Mouse (Mus musculus): ENCODE data around the gene Rhoa. TPM values are rescaled to one million over a fixed set of nuclear protein-coding genes. Genes with fewer than 3 reads are reported as not detected.
"Not testable (repeated sequence)": the region's sequence is repeated elsewhere in the genome, so short reads cannot be mapped to it uniquely, and the experiment has no call there.

Gene Rhoa
- total RNA-seq, 2 experiments from 2014 or later = 159 to 170 TPM

DNA sequence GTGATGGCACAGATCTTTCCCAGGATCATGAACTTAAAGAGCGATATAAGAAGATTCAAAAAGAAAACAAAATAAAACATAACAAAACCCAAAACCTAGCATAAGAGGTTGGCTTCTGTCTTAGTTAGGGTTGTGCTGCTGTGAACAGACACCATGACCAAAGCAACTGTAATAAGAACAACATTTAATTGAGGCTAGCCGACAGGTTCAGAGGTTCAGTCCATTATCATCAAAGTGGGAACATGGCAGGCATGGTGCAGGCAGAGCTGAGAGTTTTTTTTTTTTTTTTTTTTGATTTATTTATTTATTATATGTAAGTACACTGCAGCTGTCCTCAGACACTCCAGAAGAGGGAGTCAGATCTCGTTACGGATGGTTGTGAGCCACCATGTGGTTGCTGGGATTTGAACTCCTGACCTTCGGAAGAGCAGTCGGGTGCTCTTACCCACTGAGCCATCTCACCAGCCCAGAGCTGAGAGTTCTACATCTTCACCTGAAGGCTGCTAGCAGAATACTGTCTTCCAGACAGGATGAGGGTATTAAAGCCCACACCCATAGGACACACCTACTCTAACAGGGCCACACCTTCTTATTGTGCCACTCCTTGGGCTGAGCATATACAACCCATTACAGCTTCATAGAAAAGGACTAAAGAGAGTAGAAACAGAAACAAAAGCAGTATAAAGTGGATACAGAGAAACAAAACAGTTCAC, 18.2 kb upstream of the Rhoa start:
- not testable (repeated sequence) for DNase-seq (ENCODE audit: low spot score in 2 of 2)

DNA sequence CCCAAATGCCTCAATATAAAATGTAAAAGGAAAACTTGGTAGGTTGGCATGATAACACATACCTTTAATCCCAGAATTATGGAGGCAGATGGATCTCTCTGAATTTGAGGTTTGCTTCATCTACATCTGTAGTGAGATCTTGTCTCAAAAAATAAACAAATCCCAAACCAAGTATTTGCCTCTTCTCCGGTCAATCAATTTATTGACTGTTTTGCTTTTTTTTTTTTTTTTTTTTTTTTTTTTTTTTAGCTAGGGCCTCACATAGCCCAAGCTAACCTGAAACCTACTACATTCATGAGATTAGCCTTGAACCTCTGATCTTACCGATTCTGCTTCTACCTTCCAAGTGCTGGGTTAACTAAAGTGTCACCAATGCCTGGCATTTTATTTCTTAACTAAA, 16.6 kb upstream of the Rhoa start:
- DNase-seq (ENCODE audit: low spot score in 2 of 2) = no peak

DNA sequence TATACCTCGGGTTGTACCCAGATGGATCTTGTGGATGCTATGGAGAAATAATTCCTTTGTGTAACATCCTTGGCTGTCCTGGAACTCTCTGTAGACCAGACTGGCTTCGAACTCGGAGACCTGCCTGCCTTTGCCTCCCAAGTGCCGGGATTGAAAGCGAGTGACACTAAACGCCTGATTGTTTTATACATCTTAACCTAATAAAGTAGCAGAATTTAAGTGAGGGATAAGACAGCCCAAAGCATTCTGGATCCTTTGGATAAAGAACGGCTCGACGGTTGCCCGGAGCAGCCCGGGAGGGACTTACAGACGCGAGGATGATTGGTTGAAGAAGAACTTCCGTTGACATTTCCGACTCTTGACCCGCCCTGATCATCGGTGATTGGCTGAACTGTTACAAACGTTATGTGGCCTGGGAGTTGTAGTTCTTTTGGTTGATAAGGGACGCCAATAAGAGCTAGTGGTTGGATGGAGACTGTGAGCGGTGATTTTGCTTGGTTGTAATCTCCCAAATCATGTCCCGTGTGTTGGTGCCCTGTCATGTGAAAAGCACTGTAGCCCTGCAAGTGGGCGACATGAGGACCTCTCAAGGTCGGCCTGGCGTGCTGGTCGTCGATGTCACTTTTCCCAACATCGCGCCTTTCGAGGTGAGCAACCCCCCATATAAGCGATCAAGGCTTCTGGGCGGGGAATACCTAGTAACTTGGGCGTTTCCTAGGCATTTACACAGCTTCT, 15.7 kb upstream of the Rhoa start, which contains the start of gene Nicn1:
Gene Nicn1 (plus strand): TSS at position 414 of the 735 bp plus-strand sequence.
- DNase-seq (ENCODE audit: low spot score in 2 of 2) = peak; percentile 88 to 93

DNA sequence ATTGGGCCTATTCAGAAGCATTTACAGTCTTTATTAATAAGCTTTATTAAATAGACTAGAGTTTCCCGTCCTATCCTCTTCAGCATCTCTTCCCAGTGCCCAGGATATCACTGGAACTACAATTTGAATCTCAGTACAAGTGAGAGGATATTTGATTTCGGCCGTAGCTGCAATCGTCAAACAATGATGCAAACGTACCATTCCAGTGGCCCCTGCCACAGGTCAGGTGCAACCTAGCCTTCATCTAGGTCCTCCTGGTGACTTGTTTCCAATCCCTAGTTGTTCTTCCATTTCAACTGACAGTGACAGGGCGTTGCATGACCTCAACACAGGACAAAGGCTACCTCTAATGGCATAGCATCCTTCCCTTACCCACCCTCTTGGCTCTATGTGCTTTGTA, 15.2 kb upstream of the Rhoa start:
- no peak for DNase-seq (ENCODE audit: low spot score in 2 of 2)

DNA sequence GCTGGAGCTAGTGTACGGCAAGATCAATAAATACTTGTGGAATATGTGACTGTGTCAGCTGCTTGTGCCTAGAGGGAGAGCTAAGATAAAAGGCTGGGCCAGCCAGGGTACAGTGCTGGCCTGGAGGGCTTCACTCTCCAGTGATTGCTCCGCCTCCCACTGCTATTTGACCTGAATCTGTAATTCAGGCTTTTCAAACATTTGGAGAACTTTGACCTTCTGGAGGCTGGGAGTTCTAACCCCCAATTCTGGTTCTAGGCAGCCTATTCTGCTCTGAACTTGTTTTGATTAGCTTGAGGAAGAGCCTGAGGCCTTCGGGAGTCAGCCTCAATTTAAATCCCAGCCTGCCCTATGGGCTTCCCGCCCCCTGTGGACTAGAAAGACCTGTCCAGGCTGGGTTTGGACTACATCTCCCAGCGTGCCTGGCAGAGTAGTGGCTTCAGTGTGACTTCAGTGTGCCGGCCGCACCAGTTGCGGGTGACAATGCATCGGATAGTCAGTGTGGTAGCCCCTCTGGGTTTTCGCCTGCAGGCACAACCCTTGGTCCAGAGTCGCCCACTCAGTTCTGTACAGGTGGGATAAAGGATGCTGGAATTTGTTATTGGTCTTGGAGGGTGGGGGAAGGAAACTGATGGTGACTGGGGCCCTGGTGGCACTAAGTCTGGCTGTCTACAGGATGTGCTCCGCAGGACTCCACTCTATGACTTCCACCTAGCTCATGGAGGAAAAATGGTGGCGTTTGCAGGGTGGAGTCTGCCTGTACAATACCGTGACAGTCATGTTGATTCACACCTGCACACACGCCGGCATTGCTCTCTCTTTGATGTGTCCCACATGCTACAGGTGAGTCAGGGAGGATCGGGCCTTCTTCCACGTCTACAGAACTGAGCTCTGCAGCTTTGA, 9.2 kb upstream of the Rhoa start, which contains the start of gene Amt:
Gene Amt (plus strand): TSS at position 401 of the 903 bp plus-strand sequence.
- DNase-seq (ENCODE audit: low spot score in 2 of 2) = no peak

DNA sequence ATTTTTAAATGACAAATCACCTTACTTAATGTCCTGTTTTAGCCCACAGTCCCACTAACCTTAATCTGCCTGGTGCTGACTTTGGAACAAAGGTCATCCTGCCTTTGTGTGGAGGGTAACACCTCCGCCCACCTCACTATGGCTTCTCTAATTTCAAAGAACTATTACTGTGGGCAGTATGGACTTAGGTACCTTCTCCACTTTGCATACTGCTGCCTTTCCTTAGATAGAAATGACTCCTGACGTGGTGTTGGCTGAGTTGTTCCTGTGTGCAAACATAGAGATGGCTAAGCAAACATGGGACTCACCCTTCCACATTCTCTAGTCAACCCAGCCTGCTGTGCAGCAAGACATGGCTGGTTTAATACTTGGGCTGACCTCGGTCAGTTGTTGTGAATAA, 4.1 kb upstream of the Rhoa start:
- DNase-seq (ENCODE audit: low spot score in 2 of 2) = no peak

DNA sequence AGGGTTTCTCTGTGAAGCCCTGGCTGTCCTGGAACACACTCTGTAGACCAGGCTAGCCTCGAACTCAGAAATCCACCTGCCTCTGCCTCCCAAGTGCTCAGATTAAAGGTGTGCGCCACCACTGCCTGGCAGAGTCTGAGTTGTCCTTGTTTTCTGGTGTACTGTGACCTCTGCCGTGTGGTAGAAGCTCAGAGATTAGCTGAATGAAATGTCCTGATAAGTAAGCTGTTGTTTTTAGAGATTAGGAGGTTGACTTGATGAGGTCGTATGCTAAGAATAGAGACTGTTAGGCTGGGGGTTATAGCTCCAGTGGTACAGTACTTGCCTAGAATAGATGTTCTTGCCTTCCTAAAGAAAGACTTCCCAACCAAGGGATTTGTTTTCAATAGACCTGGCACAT, 1.2 kb upstream of the Rhoa start:
- no peak for DNase-seq (ENCODE audit: low spot score in 2 of 2)

DNA sequence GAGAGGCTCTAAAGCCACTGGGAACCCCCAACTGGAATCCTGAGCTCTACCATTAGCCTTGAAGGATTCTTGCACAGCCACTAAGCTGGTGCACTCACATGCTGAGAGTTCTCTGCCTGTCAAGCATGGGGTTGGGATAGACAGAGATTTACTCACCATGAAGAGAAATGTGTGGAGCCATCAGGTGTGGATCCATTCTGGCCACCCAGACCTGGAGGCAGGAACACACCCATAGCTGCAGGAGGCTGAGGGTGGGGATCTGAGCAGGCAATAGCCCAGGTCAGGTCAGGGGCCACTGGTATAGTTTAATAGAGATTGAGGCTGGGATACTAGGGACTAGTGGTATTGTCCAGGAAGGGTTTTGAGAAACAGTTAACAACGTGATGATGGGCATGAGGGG, 759 bp upstream of the Rhoa start:
- DNase-seq (ENCODE audit: low spot score in 2 of 2) = no peak

DNA sequence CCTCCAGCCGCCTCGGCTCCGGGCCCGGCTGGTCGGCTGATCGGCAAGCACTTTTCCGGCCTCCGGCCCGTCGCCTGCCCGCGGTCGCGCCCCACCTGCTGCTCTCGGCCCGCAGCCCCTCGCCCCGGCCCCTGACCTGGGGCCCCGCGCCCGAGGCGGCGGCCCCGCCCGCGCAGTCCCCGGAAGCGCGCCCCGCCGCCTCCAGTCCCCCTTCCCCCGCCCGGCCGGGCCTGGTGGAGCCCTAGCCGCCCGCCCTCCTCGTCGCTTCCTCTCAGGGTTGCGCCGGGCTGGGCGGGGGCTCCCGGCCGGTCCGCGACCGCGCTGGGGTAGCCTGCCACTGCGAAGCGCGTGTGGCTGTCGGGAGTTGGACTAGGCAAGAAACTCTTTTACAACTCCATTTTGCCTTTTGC, 647 bp downstream of the Rhoa start:
- DNase-seq (ENCODE audit: low spot score in 2 of 2) = peak; percentile 52 to 62

DNA sequence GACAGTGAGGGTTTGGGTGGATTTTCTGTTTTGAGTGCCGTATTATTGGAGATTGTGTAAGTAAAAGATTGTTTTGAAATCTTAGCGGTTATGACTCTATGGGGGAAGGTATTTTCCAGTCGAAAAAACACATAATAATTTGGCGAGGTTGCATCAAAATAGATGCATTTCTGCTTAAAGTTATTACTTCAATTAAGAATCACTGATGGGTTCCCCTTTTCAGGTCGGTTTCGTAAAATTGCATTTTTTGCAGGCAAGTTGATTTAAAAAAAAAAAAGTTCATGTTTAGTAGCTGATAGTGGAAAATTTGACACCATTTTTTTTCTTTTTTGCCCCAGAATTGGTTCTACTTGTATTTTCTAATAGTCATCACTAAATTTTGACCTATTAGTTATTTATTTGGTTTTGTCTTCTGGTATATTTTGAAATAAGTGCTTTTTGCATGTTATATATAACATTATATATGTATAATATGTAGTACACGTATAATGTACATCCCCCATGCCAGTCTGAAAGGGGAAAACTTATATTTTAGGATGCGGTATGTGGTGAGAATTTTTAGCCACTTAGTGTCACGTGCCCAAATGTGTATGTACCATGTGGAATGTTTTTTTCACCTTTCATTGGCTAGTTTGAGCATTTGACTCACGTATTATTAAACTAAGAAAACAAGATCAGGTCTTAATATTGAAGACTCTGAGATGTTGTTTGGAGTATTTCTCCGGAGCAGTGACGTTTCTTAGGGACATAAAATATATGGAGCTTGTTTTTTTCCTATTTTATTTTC, 1.3 kb downstream of the Rhoa start:
- no peak for DNase-seq (ENCODE audit: low spot score in 2 of 2)

DNA sequence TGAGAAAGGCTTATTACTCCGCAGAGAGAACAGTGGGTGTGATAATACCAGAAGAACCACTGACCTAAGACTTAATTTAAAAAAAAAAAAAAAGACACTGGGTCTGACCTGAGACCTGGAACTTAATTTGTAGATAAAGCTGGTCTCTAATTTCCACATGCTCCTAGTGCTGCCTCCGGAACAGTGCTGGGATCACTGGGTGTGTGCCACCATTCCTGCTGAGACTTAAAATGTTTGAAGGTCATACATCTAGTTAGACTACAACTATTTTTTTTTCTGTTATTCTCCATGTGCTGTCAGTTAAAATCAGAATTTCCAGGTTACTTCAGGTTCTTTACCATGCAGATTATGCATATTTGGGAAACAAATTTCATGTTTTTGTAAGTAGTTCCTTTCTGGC, 2.2 kb downstream of the Rhoa start:
- no peak for DNase-seq (ENCODE audit: low spot score in 2 of 2)

DNA sequence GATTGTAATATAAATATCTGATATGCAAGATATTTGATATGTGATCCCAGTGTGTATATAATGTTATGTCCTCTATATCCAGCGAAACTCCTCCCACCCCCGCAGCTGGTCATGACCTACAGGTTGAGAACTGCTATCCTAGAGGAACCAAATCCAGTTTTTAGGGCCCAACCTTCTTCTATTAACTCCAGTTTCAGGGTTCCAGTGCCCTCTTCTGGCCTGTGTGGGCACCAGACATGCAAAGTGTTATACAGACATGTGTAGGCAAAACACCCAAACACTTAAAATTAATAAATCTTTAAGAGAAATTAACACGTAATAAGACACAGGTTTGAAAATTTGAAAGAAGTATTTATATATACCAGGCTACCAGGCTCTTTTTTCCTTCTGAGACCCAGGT, 11.6 kb downstream of the Rhoa start:
- no peak for DNase-seq (ENCODE audit: low spot score in 2 of 2)

DNA sequence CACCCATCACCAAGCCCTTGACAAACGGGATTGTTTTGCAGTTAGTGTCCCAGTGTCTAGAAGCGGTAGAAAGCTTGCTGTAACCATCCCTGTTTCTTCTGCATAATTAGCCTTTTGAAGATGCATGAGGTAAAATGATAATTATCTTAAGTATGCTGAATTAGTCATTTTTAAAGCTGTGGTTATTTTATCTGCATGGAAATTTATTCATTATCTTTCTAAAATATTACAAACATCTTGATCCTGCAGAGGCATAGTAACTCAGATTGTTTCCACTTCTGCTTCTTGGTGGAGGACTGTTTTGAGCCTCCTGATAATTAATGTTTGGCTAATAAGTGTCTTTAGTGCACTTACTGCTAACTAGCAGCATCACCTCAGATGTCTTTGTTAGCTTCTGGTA, 12.5 kb downstream of the Rhoa start:
- no peak for DNase-seq (ENCODE audit: low spot score in 2 of 2)

DNA sequence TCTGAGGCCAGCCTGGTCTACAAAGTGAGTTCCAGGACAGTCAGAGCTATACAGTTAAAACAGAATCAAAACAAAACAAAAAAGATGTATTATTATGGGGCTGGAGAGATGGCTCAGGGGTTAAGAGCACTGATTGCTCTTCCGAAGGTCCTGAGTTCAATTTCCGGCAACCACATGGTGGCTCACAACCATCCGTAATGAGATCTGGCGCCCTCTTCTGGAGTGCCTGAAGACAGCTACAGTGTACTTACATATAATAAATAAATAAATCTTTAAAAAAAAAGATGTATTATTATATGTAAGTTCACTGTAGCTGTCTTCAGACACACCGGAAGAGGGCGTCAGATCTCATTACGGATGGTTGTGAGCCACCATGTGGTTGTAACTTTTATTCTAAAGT, 16.1 kb downstream of the Rhoa start:
- not testable (repeated sequence) for DNase-seq (ENCODE audit: low spot score in 2 of 2)

DNA sequence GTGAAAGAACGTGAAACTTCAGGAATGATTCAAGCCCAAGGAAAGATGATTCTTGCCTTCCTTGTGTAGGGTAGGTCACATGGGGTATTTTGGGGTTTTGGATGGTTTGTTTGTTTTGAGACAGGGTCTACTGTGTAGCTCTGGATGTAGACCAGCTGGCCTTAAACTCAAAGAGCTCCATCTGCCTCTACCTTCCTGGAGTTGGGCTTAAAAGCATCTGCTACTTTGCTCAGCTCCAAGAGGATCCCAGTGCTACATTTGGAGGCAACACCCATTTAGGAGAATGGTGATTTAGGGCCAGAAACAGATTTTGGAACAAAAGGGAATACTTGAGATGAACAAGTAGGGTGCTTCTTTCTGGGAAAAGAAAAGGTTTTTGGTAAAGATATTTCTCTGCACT, 18.9 kb downstream of the Rhoa start:
- no peak for DNase-seq (ENCODE audit: low spot score in 2 of 2)

DNA sequence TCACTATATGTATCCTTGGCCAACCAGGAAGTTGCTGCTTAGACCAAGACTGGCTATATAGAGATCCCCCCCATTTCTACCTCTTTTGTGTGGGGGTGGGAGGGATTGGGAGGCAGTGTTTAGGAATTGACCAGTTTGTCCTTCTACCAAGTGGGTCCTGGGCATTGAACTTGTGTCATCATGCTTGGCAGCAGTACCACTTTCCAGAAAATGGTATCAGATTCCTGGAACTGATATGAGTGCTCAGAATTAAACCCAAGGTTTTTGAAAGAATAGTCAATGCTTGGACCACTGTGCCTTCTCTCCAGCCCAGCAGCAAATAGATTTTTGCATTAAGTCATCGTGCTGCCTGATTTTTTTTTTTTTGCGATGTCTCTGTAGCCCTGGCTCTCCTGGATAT, 19.9 kb downstream of the Rhoa start:
- no peak for DNase-seq (ENCODE audit: low spot score in 2 of 2)

DNA sequence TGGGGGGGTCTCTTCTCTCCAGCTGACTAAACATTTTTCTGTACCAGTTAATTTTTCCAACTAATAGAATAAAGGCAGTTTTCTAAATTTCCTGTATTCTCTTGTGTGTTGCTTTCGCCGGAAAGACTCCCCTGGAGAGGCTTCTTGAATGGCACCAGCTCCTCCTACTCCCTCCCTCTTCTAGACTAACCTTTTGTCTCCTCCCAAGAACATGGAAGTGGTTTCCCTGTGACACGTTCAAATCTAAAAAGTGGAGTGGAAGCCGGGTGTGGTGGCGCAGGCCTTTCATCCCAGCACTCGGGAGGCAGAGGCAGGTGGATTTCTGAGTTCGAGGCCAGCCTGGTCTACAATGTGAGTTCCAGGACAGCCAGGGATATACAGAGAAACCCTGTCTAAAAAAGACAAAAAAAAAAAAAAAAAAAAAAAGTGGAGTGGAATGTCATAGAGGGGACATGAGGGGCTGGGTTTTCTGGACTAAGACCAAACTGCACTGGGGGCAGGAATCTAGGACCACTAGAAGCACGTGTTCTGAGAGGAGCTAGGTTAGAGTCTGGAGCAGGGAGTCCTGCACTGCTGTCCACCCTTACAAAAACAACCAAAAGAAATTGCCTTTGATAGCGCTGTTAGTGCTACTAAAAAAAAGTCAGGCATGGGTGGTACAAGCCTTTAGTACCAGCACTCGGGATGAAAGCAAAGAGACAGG, 32.1 kb downstream of the Rhoa start:
- DNase-seq (ENCODE audit: low spot score in 2 of 2) = no peak

DNA sequence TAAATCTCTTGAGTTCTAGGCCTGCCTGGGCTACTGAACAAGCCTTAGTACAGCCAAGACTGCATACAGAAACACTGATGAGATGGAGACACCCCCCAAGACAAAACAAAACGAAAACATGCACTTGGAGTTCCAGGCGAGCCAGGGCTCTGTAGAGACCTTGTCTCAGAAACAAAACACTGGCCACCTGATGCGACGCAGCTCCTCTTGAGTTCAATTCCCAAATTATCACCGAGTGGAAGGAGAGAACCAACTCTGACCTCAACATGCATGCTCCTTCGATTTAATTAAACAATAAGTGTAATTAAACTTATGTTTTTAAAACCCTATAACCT, 32.6 kb downstream of the Rhoa start:
- no peak for DNase-seq (ENCODE audit: low spot score in 2 of 2)

DNA sequence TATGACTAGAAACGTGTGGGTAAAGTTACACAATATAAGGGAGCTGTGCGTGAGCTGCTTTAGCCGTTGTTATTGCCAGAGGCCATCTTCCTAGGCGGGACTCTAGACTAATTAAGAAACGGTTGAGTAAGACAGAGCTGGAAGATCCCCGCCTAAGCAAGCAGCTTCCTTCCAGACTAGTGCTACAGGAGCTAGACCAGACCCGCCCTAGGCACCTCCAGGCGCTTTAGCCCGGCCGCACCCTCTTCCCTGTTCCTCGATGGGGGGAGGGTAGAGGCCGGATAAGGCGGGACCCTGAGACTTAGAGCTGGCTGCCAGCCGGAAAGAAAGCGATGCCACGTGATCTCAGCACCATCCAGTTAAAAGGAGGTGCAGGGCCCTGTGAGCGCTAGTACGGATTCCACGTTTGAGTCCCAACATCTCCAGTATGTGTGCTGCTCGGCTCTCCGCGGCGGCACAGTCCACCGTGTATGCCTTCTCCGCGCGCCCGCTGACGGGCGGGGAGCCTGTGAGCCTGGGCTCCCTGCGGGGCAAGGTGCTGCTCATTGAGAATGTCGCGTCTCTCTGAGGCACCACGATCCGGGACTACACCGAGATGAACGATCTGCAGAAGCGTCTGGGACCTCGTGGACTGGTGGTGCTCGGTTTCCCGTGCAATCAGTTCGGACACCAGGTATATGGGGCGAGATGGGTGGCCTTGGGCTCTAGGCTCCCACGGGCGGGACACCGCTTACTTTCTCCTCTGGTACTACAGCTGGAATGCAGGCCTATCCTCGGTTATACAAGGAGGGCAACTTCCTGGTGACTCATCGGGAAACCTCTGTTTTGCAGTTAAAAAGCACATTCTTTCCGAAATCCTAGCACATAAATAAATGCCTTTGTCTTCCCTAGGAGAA, 33.2 kb downstream of the Rhoa start, which contains the start of gene Gpx1:
Gene Gpx1 (plus strand): TSS at position 18 of the 896 bp plus-strand sequence.
- peak; percentile 76 to 81 for DNase-seq (ENCODE audit: low spot score in 2 of 2)
